Mouse (Mus musculus) brain, adult 2 months (tissue): ENCODE results near the gene Itgad.
"Not testable (repeated sequence)": the region's sequence is repeated elsewhere in the genome, so short reads cannot be mapped to it uniquely, and the experiment has no call there.

Experiments
- DNase-seq: peaks from one replicate; pipeline ENCODE4 v3.0.0; 2011; ENCODE audit warnings: low read depth, low spot score

Itgad gene

GRCm38 (mm10) chr7:128154076-128154475 lies at the start of gene Itgad:
Gene Itgad, plus strand, starts transcription at chr7:128154376.
- DNase-seq = no peak

GRCm38 (mm10) chr7:128105246-128105645 lies 48.9 kb upstream of the Itgad start:
- DNase-seq = peak; percentile 64

- DNase-seq = no peak
Measured at GRCm38 (mm10) chr7:128107462-128107861, 46.7 kb upstream of the Itgad start.

GRCm38 (mm10) chr7:128110314-128110713 lies 43.9 kb upstream of the Itgad start:
- DNase-seq = no peak

GRCm38 (mm10) chr7:128112131-128112530 lies 42.0 kb upstream of the Itgad start:
- no peak for DNase-seq

GRCm38 (mm10) chr7:128114371-128115105 lies 39.6 kb upstream of the Itgad start:
- DNase-seq = no peak

GRCm38 (mm10) chr7:128115211-128115958 lies 38.8 kb upstream of the Itgad start:
- no peak for DNase-seq

GRCm38 (mm10) chr7:128116396-128116795 lies 37.8 kb upstream of the Itgad start:
- DNase-seq = no peak

GRCm38 (mm10) chr7:128119726-128120490 lies 34.3 kb upstream of the Itgad start:
- DNase-seq = no peak

- DNase-seq = no peak
Measured at GRCm38 (mm10) chr7:128128741-128129720, 25.1 kb upstream of the Itgad start, which contains the start of gene Itgax. Gene Itgax, plus strand, starts transcription at chr7:128129547.

- DNase-seq = no peak
Measured at GRCm38 (mm10) chr7:128132148-128132547, 22.0 kb upstream of the Itgad start.

- no peak for DNase-seq
Measured at GRCm38 (mm10) chr7:128133596-128133995, 20.6 kb upstream of the Itgad start.

GRCm38 (mm10) chr7:128136927-128137326 lies 17.2 kb upstream of the Itgad start:
- DNase-seq = no peak

GRCm38 (mm10) chr7:128139611-128140010 lies 14.6 kb upstream of the Itgad start:
- no peak for DNase-seq

GRCm38 (mm10) chr7:128150970-128151369 lies 3.2 kb upstream of the Itgad start:
- DNase-seq = no peak

- DNase-seq = no peak
Measured at GRCm38 (mm10) chr7:128154924-128155323, 748 bp downstream of the Itgad start.

- DNase-seq = not testable (repeated sequence)
Measured at GRCm38 (mm10) chr7:128158688-128159354, 4.6 kb downstream of the Itgad start.

- DNase-seq = no peak
Measured at GRCm38 (mm10) chr7:128164001-128164400, 9.8 kb downstream of the Itgad start.

- DNase-seq = no peak
Measured at GRCm38 (mm10) chr7:128166391-128166790, 12.2 kb downstream of the Itgad start.

- DNase-seq = no peak
Measured at GRCm38 (mm10) chr7:128169996-128170395, 15.8 kb downstream of the Itgad start.
